Mouse (Mus musculus): Measurements from ENCODE around the gene Rpl21. TPM values are rescaled to one million over a fixed set of nuclear protein-coding genes. Genes with fewer than 3 reads are reported as not detected.

The Rpl21 gene
- total RNA-seq, 2 experiments from 2014 or later, result 120 to 125 TPM

DNA sequence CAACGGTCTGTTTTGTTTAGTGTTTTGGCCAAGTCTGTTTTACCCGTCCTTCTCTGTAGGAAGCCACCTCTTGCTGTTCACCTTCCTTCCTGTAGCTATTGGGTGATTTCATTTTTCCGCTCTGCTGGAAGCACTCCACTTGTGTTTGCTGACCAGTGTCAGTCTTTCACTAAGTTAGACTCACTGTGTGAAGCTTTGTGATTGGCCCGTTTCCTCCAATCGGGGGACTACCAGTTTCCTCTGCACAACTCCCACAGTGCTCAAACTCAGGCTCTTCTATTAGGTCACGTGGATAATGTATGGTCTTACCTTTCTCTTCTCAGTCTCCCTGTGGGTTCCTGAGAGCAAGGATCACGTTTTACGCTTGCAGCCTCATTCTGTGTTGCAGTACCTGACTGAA lies 3.2 kb upstream of the Rpl21 start:
- DNase-seq (ENCODE audit: low spot score), result no peak
- intact Hi-C loops (cut with DNase I), result loop anchor here (2.0 kb wide), 1 partner anchor 29 kb away; no protein-coding TSS in a partner anchor

DNA sequence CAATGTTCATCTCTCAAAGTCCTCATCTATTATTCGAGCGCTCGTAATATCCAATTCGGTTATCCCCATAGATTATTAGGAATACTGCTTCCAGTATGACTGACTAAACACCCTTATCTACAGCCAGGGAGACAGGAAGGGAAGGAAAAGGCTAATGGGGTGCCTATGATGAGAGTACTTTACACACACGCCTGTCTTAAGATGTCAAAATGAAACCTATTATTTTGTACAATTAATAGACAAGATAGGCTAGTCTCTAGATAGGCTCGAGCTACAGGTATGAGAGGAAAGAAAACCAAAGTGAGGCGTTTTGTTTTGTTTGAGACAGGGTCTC lies 288 bp upstream of the Rpl21 start:
- intact Hi-C loops (cut with DNase I), result loop anchor here (10.0 kb wide), 1 partner anchor 242 kb away; the partner anchor contains the start of genes Lnx2 and Polr1d
- DNase-seq (ENCODE audit: low spot score), result no peak

DNA sequence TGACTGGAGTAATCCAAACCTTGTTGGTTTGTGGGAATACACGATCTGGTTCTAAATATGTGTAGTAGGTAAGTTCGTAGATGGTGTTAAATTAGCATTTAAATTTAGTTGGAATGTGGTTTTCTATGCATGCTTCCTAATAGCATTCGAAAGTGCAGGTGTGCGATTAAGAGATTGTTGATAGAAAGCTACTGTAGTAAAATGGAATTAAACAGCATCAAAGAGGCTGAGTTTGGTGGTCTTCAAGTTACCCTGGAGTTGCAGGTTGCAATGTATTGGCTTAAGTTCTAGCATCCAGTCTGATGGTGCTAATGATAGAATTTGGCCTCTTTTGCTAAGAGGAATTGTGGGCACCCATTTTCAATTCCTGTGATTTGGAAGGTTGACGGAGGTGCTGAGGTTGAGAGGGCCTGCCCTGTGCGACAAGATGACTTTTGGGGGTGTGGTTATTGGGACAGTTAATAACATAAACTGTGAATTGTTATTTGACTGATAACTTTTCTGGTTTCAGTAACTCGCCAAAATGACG lies 1.0 kb downstream of the Rpl21 start:
- DNase-seq (ENCODE audit: low spot score), result no peak
- intact Hi-C loops (cut with DNase I), result loop anchor here (10.0 kb wide), 1 partner anchor 241 kb away; the partner anchor contains the start of genes Lnx2 and Polr1d

DNA sequence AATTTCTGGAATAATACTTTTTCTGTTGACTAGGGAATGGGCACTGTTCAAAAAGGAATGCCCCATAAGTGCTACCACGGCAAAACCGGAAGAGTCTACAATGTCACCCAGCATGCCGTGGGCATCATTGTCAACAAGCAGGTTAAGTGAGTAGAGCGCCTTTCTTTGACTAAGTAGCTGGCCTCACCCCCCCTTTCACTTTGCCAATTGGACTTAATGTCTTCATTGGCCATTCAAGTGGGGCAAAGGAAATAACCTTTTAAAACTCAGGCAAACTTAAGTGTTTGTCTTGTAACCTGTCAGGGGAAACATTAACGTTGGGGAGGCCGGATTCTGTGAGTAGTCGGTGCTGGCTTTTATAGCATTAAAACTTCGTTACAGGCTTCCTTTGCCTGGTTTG lies 2.3 kb downstream of the Rpl21 start:
- DNase-seq (ENCODE audit: low spot score), result no peak
- intact Hi-C loops (cut with DNase I), result loop anchor here (5.0 to 10.0 kb wide), 2 partner anchors 127 to 240 kb away; partner anchors contain the start of genes Lnx2, Mtif3 and Polr1d

DNA sequence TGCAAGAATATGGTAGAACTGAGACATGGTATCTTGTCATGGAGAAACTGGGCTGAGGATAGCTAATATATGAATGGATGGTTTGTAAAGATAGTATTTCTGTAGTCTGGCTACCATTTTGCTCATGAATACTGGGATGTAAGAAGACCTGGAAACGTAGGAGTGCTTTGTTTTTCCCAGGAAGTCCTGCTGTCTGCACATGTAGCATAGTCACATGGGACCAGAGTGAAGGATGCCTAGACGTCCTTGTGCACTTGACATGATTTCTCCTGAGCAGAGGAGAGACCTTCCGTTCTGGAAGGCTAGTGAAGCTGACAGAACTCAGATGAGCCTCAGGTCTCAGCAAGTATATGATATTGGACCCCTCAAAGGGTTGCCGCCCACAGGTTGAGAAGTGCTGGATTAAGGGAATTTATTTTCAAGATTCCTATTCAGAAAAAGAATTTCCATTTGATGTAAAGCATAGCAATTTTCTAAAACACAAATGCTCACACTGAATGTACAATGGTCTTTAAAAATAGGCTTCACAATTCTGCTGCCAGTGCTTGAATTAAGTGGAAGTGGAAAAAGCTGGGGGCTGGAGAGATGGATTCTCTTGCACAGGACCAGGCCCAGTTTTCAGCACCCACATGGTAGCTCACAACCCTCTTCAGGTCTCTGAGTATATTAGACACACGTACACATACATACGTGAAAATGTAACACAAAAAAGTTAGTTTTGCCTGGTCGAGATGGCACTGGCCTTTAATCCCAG lies 5.5 kb downstream of the Rpl21 start:
- intact Hi-C loops (cut with DNase I), result loop anchor here (5.0 to 10.0 kb wide), 2 partner anchors 124 to 237 kb away; partner anchors contain the start of genes Lnx2, Mtif3 and Polr1d
- no peak for DNase-seq (ENCODE audit: low spot score)

DNA sequence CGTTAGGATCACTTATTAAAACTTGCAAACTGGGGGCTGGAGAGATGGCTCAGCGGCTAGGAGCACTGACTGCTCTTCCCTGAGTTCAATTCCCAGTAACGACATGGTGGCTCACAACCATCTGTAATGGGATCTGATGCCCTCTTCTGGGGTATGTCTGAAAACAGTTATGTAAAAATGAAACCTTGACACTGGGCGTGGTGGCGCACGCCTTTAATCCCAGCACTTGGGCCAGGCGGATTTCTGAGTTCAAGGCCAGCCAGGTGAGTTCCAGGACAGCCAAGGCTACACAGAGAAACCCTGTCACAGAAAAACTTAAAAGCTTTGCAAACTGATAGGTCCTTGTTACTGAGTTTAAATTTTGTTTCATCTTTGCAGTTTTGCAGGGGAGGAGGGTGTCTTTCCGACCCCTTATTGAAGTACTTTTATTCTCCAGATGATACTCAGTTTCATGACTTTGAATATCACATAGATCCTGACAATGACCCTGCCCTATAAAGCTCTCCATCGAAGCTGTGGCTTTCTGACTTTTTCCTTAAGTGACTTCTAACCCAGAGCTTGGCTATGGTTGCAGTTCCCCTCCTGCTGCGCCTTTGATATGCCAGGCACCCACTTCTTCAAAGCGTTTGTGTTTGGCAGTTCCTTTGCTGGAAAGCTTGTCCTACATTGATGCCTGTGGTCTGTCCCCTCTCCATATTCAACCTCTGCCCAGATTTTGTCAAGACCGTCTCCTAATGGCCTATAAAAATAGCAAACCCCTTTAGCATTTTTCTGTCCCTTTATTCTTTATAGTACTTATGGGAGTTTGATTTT lies 6.4 kb downstream of the Rpl21 start:
- no peak for DNase-seq (ENCODE audit: low spot score)
- intact Hi-C loops (cut with DNase I), result loop anchor here (5.0 to 10.0 kb wide), 2 partner anchors 123 to 236 kb away; partner anchors contain the start of genes Lnx2, Mtif3 and Polr1d

DNA sequence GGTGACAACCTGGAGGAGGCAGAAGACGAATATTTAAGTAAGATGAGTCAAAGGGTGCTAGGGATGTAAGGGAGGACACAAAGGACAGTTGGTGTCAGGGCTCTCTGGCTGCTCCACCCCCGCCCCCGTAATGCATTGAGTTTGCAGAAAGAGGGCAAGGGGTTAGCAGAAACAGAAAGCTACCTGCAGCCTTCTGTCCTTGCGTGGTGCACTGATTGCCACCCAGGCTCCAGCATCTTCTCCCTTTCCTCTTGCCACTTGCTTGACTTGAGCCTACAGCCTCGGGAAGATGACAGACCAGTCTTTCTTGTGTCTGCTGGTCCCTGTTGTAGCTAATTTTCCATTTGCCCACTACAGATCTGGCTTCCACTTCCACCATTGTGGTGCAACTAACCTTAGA lies 7.1 kb downstream of the Rpl21 start:
- no peak for DNase-seq (ENCODE audit: low spot score)
- intact Hi-C loops (cut with DNase I), result loop anchor here (5.0 to 10.0 kb wide), 2 partner anchors 123 to 235 kb away; partner anchors contain the start of genes Lnx2, Mtif3 and Polr1d

DNA sequence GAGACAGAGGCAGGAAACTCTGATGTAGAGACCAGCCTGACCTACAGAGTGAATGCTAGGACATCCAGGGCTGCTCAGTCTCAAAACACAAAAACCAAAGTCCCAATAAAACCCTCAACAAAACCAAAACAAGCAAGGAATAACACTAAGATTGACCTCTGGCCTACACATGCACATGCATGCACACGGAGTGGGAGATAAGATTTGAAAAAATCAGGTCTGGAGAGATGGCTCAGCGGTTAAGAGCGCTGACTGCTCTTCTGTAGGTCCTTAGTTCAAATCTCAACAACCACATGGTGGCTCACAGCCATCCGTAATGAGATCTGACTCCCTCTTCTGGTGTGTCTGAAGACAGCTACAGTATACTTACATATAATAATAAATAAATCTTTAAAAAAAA lies 7.7 kb downstream of the Rpl21 start:
- no peak for DNase-seq (ENCODE audit: low spot score)
- intact Hi-C loops (cut with DNase I), result no loop called here

DNA sequence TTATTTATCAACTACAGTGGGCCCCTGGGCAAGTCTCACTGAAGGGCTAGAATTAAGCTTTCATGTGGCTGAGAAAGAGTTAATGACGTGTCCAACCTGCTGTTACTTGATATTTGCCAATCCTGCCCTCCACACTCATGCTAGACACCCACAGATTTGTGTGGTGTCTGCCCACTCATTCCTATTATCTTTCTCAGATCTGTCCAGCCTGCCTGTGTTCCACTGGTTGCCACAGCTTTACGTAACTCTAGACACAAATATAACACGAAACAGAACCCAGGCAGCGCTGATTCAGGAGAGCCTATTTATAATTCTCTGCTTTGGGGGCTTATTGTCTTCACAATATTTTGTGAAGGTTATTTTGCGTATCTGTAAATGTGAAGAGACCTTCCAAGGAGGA lies 8.6 kb downstream of the Rpl21 start:
- intact Hi-C loops (cut with DNase I), result no loop called here
- no peak for DNase-seq (ENCODE audit: low spot score)

DNA sequence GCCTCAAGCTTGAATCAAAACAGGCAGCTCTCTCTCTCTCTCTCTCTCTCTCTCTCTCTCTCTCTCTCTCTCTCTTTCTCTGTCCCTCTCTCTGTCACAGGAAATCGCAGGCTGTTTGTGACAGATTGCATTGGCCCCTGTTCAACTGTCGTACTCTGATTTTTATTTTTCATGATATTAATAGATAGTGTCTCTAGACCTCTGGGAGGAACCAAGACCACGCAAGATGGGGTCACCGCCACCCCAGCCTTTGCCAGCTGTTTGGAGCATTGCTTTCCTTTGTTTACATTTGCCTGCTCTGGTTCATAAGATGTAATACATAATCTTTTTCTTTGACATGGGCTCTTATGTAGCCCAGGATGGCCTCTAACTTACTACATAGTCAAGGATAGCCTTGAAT lies 9.3 kb downstream of the Rpl21 start:
- intact Hi-C loops (cut with DNase I), result no loop called here
- no peak for DNase-seq (ENCODE audit: low spot score)

DNA sequence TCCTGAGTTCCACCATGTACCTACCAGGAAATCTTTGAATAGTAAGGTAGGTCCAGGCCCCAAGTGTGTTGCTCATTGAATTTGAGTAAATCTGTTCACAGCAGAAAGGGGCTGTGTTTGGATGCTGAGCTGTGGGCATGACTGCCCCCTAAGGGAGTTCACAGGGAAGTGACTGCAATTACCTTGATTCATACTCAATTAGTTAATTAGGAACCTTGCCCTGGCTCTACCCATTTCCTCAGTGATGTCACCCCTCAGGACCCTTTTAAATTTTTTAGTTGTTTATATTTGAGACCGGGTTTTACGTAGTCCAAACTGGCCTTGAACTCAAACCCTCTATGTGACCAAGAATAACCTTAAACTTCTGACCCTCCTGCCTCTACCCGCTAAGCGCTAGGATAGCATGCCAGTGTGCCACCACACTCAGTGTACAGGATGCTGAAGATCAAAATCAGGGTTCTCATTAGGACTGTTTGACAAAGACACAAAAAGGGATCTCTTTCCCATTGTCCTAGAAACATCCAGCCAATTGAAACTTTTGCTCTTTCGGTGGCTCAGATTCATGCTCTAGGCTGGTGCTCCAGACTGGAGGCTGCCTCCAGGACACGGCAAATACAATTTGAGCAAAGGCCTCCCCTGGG lies 11.7 kb downstream of the Rpl21 start:
- DNase-seq (ENCODE audit: low spot score), result no peak
- intact Hi-C loops (cut with DNase I), result loop anchor here (1.0 kb wide), 1 partner anchor 138 kb away; no protein-coding TSS in a partner anchor

DNA sequence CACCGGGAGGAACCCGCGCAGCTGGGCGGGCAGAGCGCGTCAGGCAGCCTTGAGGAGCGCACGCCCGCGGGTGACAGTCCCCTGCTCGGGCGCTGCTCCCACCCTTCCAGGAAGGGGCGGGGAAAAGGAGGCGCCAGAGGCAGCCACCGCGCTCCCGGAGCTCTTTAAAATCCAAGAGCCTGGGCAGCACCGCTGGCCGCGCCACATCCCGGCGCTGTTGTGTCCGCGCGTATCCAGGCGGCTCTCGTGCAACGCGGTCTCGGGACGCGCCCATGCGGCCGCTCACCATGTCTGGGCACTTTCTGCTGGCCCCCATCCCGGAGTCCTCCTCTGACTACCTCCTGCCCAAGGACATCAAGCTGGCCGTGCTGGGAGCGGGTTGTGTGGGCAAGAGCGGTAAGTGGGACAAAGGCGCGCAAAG lies 12.3 kb downstream of the Rpl21 start, which contains the start of gene Rasl11a:
Rasl11a (plus strand) TSS at position 127 of the 421 bp plus-strand sequence.
- peak; percentile 82 for DNase-seq (ENCODE audit: low spot score)
- intact Hi-C loops (cut with DNase I), result loop anchor here (1.0 to 5.0 kb wide), 2 partner anchors 52 to 139 kb away; no protein-coding TSS in a partner anchor

DNA sequence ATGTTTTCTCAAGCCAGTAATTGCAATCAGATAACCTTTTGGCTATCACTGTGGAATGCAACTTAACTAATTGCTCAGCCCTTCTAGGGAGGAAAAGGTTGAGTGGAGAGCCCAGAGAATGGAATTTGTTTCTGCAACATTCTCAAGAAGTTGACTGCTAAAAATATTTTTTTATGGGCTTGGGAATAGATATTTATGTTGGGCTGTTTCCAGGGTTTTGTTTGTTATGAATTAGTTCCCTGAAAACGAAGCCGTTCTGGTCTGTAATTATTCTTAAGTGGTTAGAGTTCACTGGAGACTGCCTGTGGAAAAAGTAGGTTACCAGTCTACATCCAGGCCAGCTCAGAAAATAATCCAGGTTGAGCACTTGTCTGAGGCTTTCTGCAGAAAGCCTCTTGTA lies 13.8 kb downstream of the Rpl21 start:
- intact Hi-C loops (cut with DNase I), result loop anchor here (5.0 kb wide), 1 partner anchor 51 kb away; no protein-coding TSS in a partner anchor

DNA sequence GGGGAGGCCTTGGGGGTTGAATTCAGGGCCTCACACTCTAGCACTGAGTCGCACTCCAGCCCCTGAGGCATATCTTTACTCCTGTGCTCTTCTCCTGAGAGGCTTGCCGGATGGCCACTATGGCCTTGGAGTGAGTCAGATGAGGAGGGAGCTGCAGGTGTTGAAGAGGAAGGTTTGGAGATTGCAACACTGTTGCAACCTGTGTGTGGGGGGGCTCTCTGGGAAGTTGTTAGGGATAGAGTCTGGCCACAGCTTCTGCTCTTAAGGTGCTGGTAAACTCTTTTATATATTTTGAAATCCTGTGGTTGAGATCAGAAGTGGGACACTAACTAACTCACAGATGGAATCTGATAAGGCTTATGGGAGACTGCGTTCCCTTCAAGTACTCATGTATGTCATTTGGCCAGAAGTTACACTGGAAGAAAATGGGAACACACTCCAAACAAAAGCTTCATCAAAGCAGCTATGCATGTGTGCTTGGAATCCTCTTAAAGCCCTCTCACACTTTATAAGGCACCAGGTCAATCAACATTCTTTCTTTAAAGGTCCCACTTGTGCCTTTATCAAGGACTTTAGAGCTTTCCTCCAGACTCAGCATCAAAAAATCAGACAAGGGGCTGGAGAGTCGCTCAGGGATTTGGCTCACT lies 16.4 kb downstream of the Rpl21 start:
- DNase-seq (ENCODE audit: low spot score), result no peak
- intact Hi-C loops (cut with DNase I), result loop anchor here (5.0 kb wide), 1 partner anchor 48 kb away; no protein-coding TSS in a partner anchor

More for the DNA sequence above, 13.8 kb downstream of the Rpl21 start:
- DNase-seq (ENCODE audit: low spot score), result no peak

DNA sequence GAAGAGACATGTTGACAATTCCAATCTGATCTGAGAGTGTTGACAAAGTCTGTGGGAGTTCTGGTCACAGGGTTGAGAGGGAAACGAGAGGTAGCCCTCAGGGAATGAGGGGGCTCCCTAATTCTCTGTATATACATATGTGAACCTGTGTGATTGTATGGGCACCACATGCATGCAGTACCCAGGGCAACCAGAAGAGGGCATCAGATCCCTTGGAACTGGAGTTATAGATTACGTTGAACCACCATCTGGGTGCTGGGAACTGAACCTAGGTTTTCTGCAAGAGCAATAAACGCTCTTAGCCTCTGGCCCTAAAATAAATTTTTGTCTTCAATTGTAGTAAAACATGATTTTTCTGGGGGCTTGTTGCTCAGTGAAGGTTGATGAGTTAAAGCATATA lies 23.4 kb downstream of the Rpl21 start:
- intact Hi-C loops (cut with DNase I), result no loop called here
- no peak for DNase-seq (ENCODE audit: low spot score)

DNA sequence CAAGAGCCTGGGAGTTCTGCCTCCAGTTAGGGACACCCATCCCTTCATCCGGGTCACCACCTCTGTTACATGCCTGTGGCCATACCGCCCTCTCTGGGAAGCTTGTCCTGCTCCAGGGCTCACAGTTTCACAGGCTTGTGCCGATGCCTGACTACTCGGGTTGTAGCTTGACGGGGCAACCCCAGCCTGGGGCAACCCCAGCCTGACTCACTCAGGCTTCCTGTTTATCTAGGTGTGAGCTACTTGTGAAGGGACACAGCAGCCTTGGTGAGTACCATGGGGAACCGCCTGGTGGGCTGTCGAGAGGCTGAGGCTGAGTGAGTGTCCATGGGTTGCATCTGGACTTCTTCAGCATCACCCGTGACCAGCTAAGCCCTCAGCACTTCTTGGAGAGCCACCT lies 24.9 kb downstream of the Rpl21 start:
- intact Hi-C loops (cut with DNase I), result no loop called here
- no peak for DNase-seq (ENCODE audit: low spot score)

DNA sequence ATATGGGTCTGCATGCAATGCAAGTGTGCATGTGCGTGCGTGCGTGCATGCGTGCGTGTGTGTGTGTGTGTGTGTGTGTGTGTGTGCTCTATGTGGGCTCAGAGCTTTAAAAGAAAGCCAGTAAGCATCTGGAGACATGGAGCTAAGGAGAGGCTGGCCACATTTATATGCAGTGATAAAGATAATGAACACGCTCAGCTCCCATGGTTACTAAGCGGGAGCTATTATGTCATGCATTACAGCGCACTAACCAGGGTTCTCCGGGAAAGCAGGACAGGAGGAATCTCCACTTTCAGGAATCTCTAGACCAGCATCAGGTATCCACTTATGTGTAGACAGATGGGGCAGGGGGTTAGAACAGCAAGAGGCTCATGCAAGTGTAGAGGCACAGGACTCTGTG lies 26.1 kb downstream of the Rpl21 start:
- no peak for DNase-seq (ENCODE audit: low spot score)

DNA sequence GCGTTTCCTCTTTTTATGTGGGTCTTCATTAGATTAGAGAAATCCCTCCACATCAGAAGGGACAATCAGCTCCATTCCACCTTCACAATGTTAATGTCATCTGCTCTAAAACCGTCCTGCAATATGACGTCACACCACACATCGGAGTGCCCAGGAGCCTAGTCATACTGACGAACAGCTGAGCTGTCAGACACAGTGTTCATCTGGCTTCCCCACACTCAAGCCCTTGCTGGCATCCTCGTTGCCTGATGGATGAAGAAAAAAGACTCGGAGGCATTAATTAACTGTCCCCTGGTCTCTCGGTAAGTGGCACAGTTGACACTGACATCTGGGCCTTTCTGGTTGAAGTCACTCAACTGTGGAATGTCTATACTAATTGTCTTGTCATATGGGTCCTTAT lies 26.6 kb downstream of the Rpl21 start:
- no peak for DNase-seq (ENCODE audit: low spot score)
- intact Hi-C loops (cut with DNase I), result no loop called here

More for the DNA sequence above, 26.1 kb downstream of the Rpl21 start:
- intact Hi-C loops (cut with DNase I), result no loop called here
